Mouse (Mus musculus): ENCODE measurements around the gene Slco4a1. TPM values are rescaled to one million over a fixed set of nuclear protein-coding genes. Genes with fewer than 3 reads are reported as not detected.

Slco4a1 gene
- total RNA-seq, 1 experiment = 14.7 TPM

DNA sequence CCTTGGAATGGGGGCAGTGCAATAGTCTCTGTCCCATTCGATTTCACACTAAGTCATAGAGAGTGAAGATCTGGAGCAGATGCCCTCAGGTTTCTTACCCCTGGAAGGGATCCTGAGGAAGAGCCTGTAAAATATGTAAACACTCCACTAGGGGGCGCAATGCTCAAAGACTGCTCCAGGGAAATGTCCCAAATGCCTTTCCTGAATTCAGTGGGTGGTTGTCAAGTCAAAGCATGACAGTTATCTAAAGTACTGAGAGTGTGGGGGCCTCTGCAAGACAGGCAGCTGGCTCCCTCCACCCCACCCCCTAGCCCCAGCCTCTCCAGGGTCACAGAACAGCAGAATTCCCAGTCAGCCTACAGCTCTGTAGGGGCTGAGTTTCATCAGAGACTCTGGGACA lies 27.7 kb upstream of the Slco4a1 start:
- H3K4me3 ChIP-seq (ENCODE audit: insufficient read depth in 1 of 2, low read depth in 1 of 2, low read length in 2 of 2, poor library complexity in 1 of 2, severe bottlenecking in 1 of 2) = no peak overlapping the region
- peak; percentile 30 for DNase-seq (ENCODE audit: low read depth, low spot score)
- in situ Hi-C loops (cut with MboI; ENCODE audit: low sequenced_read_pairs in 2 of 2, unreplicated experiment in 2 of 2) = no loop called here
- no peaks in the 10 kb centered on the region for H3K9me3 ChIP-seq (ENCODE audit: control insufficient read depth, insufficient read depth, low read depth, low read length)
- H3K4me1 ChIP-seq (ENCODE audit: control insufficient read depth in 2 of 2, insufficient read depth in 2 of 2, low read length in 2 of 2, poor library complexity in 1 of 2) = peaks cover 0 to 4% of the 10 kb centered on the region in 2 experiments; a peak in 1 of 4 replicates
- TF ChIP-seq HCFC1 (IDR thresholded peaks at IDR 0.05; ENCODE audit: borderline replicate concordance, insufficient read depth, low read length) (no peak), MAFK (IDR thresholded peaks at IDR 0.05; ENCODE audit: insufficient read depth, low read depth, low read length) (no peak), CHD2 (IDR thresholded peaks at IDR 0.05; ENCODE audit: low read depth, low read length) (no peak), ZC3H11A (IDR thresholded peaks at IDR 0.05; ENCODE audit: borderline replicate concordance, low read depth, low read length) (no peak), ZNF384 (IDR thresholded peaks at IDR 0.05; ENCODE audit: low read depth, low read length) (no peak)
- H3K36me3 ChIP-seq (ENCODE audit: control insufficient read depth, insufficient read depth, low read length, poor library complexity, severe bottlenecking) = no peaks in the 10 kb centered on the region
- no peak overlapping the region for H3K9ac ChIP-seq (ENCODE audit: insufficient read depth, low read depth, low read length, poor library complexity, severe bottlenecking)
- no peak overlapping the region for H3K27ac ChIP-seq (ENCODE audit: insufficient read depth, low read depth, low read length, poor library complexity, severe bottlenecking)

DNA sequence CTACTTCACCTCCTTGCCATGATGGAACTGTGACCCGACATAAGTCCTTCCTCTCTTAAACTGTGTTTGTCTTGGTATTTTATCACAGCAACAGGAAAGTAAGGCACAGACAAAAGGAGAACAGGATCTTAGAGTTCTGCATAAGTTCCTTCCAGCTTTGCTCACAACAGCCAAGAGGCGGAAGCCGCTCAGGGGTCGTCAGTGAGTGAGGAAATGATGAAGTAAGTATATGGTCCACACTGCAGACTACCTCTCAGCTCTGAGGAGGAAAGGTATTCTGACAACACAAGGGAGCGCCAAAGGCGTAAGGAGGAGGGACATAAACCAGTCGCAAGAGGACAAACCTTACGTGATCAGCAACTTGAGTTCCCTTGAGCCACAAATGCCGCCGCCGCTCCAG lies 25.4 kb upstream of the Slco4a1 start:
- Histone ChIP-seq H3K36me3 (ENCODE audit: control insufficient read depth, insufficient read depth, low read length, poor library complexity, severe bottlenecking) (no peaks in the 10 kb centered on the region), H3K9ac (ENCODE audit: insufficient read depth, low read depth, low read length, poor library complexity, severe bottlenecking) (no peak overlapping the region), H3K4me1 (ENCODE audit: control insufficient read depth in 2 of 2, insufficient read depth in 2 of 2, low read length in 2 of 2, poor library complexity in 1 of 2) (peaks cover 0 to 4% of the 10 kb centered on the region in 2 experiments; a peak in 1 of 4 replicates), H3K27ac (ENCODE audit: insufficient read depth, low read depth, low read length, poor library complexity, severe bottlenecking) (no peak overlapping the region), H3K4me3 (ENCODE audit: insufficient read depth in 1 of 2, low read depth in 1 of 2, low read length in 2 of 2, poor library complexity in 1 of 2, severe bottlenecking in 1 of 2) (no peak overlapping the region), H3K9me3 (ENCODE audit: control insufficient read depth, insufficient read depth, low read depth, low read length) (no peaks in the 10 kb centered on the region)
- DNase-seq (ENCODE audit: low read depth, low spot score) = no peak
- in situ Hi-C loops (cut with MboI; ENCODE audit: low sequenced_read_pairs in 2 of 2, unreplicated experiment in 2 of 2) = no loop called here
- TF ChIP-seq ZC3H11A (IDR thresholded peaks at IDR 0.05; ENCODE audit: borderline replicate concordance, low read depth, low read length) = no peak
- TF ChIP-seq ZNF384 (IDR thresholded peaks at IDR 0.05; ENCODE audit: low read depth, low read length) = no peak
- no peak for TF ChIP-seq MAFK (IDR thresholded peaks at IDR 0.05; ENCODE audit: insufficient read depth, low read depth, low read length)
- TF ChIP-seq HCFC1 (IDR thresholded peaks at IDR 0.05; ENCODE audit: borderline replicate concordance, insufficient read depth, low read length) = no peak
- no peak for TF ChIP-seq CHD2 (IDR thresholded peaks at IDR 0.05; ENCODE audit: low read depth, low read length)

DNA sequence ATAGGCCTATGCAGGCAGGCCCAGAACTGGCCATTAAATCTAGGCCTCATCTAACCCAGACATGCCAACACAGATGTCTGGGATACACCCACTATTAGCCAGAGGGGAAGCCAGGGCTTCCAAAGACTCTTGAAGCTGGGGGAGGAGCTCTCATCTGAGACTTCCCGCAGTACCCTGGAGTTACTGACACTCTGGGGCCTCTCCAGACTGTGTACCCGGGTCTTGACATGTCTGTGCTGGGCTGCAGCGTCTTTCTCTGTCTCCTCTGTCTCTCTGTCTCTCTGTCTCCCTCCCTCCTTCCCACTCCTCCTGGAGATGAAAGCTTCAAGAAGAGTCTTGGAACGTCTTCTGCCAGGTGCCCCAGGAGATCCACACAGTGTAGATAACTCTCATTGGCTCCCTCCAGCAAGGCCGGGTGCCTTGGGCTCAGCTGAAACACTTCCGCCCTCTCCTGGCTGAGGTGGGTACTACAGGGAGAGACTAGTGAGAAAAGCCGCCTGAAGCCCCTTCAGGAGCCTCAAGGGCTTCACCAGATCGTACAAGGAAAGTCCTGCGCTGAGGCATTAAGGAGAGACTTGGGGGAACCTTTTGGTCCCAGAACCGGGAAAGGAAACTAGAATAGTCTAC lies 23.9 kb upstream of the Slco4a1 start:
- Histone ChIP-seq H3K9me3 (ENCODE audit: control insufficient read depth, insufficient read depth, low read depth, low read length) (no peaks in the 10 kb centered on the region), H3K9ac (ENCODE audit: insufficient read depth, low read depth, low read length, poor library complexity, severe bottlenecking) (no peak overlapping the region), H3K4me1 (ENCODE audit: control insufficient read depth in 2 of 2, insufficient read depth in 2 of 2, low read length in 2 of 2, poor library complexity in 1 of 2) (peaks cover 0 to 4% of the 10 kb centered on the region in 2 experiments; a peak in 1 of 4 replicates), H3K4me3 (ENCODE audit: insufficient read depth in 1 of 2, low read depth in 1 of 2, low read length in 2 of 2, poor library complexity in 1 of 2, severe bottlenecking in 1 of 2) (no peak overlapping the region), H3K27ac (ENCODE audit: insufficient read depth, low read depth, low read length, poor library complexity, severe bottlenecking) (no peak overlapping the region), H3K36me3 (ENCODE audit: control insufficient read depth, insufficient read depth, low read length, poor library complexity, severe bottlenecking) (no peaks in the 10 kb centered on the region)
- TF ChIP-seq ZC3H11A (IDR thresholded peaks at IDR 0.05; ENCODE audit: borderline replicate concordance, low read depth, low read length) (peak; percentile 43; the same call in 1 of the 2 replicates), ZNF384 (IDR thresholded peaks at IDR 0.05; ENCODE audit: low read depth, low read length) (no peak)
- in situ Hi-C loops (cut with MboI; ENCODE audit: low sequenced_read_pairs in 2 of 2, unreplicated experiment in 2 of 2) = no loop called here
- peak; percentile 87 for DNase-seq (ENCODE audit: low read depth, low spot score)

DNA sequence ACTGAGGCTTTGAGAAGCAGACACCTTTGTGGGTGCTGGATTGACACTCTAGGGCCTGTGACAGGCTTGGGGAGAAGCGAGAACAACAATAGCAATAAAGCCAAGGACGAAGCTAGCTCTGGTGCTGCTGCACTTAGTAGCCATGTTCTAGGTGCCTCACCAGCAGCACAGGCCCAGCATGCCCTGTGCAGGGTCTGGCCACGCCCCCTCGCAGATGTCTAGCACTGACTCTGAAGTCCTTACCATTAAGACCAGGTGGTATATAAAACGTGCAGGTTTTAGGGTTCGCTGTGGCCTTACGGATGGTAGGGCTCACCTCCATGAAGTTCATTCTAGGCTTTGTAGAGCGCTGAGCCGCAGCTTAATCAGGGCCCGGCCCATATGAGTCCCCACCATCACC lies 23.3 kb upstream of the Slco4a1 start:
- Histone ChIP-seq H3K9me3 (ENCODE audit: control insufficient read depth, insufficient read depth, low read depth, low read length) (no peaks in the 10 kb centered on the region), H3K4me3 (ENCODE audit: insufficient read depth in 1 of 2, low read depth in 1 of 2, low read length in 2 of 2, poor library complexity in 1 of 2, severe bottlenecking in 1 of 2) (no peak overlapping the region), H3K4me1 (ENCODE audit: control insufficient read depth in 2 of 2, insufficient read depth in 2 of 2, low read length in 2 of 2, poor library complexity in 1 of 2) (peaks cover 0 to 4% of the 10 kb centered on the region in 2 experiments; a peak in 1 of 4 replicates), H3K27ac (ENCODE audit: insufficient read depth, low read depth, low read length, poor library complexity, severe bottlenecking) (no peak overlapping the region), H3K36me3 (ENCODE audit: control insufficient read depth, insufficient read depth, low read length, poor library complexity, severe bottlenecking) (no peaks in the 10 kb centered on the region), H3K9ac (ENCODE audit: insufficient read depth, low read depth, low read length, poor library complexity, severe bottlenecking) (no peak overlapping the region)
- TF ChIP-seq HCFC1 (IDR thresholded peaks at IDR 0.05; ENCODE audit: borderline replicate concordance, insufficient read depth, low read length) (no peak), ZNF384 (IDR thresholded peaks at IDR 0.05; ENCODE audit: low read depth, low read length) (no peak), MAFK (IDR thresholded peaks at IDR 0.05; ENCODE audit: insufficient read depth, low read depth, low read length) (no peak), ZC3H11A (IDR thresholded peaks at IDR 0.05; ENCODE audit: borderline replicate concordance, low read depth, low read length) (no peak), CHD2 (IDR thresholded peaks at IDR 0.05; ENCODE audit: low read depth, low read length) (no peak)
- DNase-seq (ENCODE audit: low read depth, low spot score) = no peak
- in situ Hi-C loops (cut with MboI; ENCODE audit: low sequenced_read_pairs in 2 of 2, unreplicated experiment in 2 of 2) = no loop called here

Measured in ES-E14 (cell line).